Mouse (Mus musculus) forebrain, postnatal 0 days (tissue): ENCODE data around the gene Cpsf4l. TPM values are rescaled to one million over a fixed set of nuclear protein-coding genes. Genes with fewer than 3 reads are reported as not detected.

Experiments used
- ATAC-seq: fragments of 200-750 bp; cut with Nextera tagmentation; 2 replicates; pipeline ENCODE4 v1.8.0; 2017; ENCODE audit warnings: mild to moderate bottlenecking, moderate library complexity
- DNase-seq: peaks from one replicate; pipeline ENCODE4 v3.0.0-alpha.2; 2015
- H3K27ac ChIP-seq: fragments of 300-500 bp; sonication (generic); 2 replicates; pipeline ENCODE4 v1.5.1; 2014; ENCODE audit warnings: low read depth, mild to moderate bottlenecking, antibody characterized with exemption, low read length, moderate library complexity, mixed read lengths
- H3K27me3 ChIP-seq: fragments of 300-500 bp; sonication (generic); 2 replicates; pipeline ENCODE4 v1.6.1; 2014; ENCODE audit warnings: mild to moderate bottlenecking, low read length, mixed read lengths; ENCODE audit not compliant: insufficient read depth
- H3K36me3 ChIP-seq: fragments of 300-500 bp; sonication (generic); 2 replicates; pipeline ENCODE4 v1.6.1; 2014; ENCODE audit warnings: mild to moderate bottlenecking, moderate library complexity; ENCODE audit not compliant: insufficient read depth
- H3K4me1 ChIP-seq: fragments of 300-500 bp; sonication (generic); 2 replicates; pipeline ENCODE4 v1.6.1; 2014; ENCODE audit warnings: antibody characterized with exemption; ENCODE audit not compliant: insufficient read depth
- H3K4me2 ChIP-seq: fragments of 300-500 bp; sonication (generic); 2 replicates; pipeline ENCODE4 v1.6.1; 2014; ENCODE audit warnings: low read depth, mild to moderate bottlenecking, moderate library complexity
- H3K4me3 ChIP-seq: fragments of 300-500 bp; sonication (generic); 2 replicates; pipeline ENCODE4 v1.5.1; 2014; ENCODE audit warnings: low read depth, low read length, mixed read lengths
- H3K9ac ChIP-seq: fragments of 300-500 bp; sonication (generic); 2 replicates; pipeline ENCODE4 v1.6.1; 2014; ENCODE audit warnings: mild to moderate bottlenecking
- H3K9me3 ChIP-seq: fragments of 300-500 bp; sonication (generic); 2 replicates; pipeline ENCODE4 v1.6.1; 2016; ENCODE audit warnings: low read length
- CTCF ChIP-seq: sonication (generic); IDR thresholded peaks from 2 replicates; pipeline ENCODE4 v1.5.1; 2016; ENCODE audit warnings: antibody characterized with exemption, control low read depth, low read depth
- WGBS: fragments of 180-500 bp; shearing (Covaris S2); extraction: QIAGEN DNeasy Blood & Tissue Kit; methylation state at CpG from one replicate; pipeline ENCODE4 v1.1.7; 2014; 5-methylcytosine and 5-hydroxymethylcytosine counted together
- polyA plus RNA-seq: library from polyadenylated mRNA; unstranded; fragments of >200 nt; fragmentation: Nextera tagmentation; extraction: Ambion mirVana; gene quantifications from 2 replicates; pipeline ENCODE4 v1.2.1, GENCODE M21; 2015
- total RNA-seq: library from RNA; depleted of rRNA; stranded (reverse); fragments of >200 nt; gene quantifications from 2 replicates; pipeline ENCODE4 v1.2.3, GENCODE M21; 2014

Gene Cpsf4l
- total and polyA plus RNA-seq, 2 experiments from 2014 or later = 0.30 TPM; not detected in 1

GRCm38 (mm10) chr11:113726994-113727888 is 17.4 kb upstream of the Cpsf4l start:
- TF ChIP-seq CTCF = no peak
- Histone ChIP-seq H3K4me2 (no peak overlapping the region), H3K27me3 (no peaks in the 10 kb centered on the region), H3K36me3 (peaks cover 33% of the 10 kb centered on the region), H3K9me3 (no peaks in the 10 kb centered on the region), H3K27ac (no peak overlapping the region), H3K9ac (no peak overlapping the region), H3K4me1 (peaks cover 5% of the 10 kb centered on the region; the same call in 1 of the 2 replicates), H3K4me3 (no peak overlapping the region)
- DNase-seq = no peak
- WGBS = 55% methylated on average over 14 of the region's 14 CpGs
- no peak for ATAC-seq

GRCm38 (mm10) chr11:113725235-113726048 is 15.6 kb upstream of the Cpsf4l start:
- peak; percentile 49 for DNase-seq
- peak; percentile 38; the same call in 1 of the 2 replicates for ATAC-seq

GRCm38 (mm10) chr11:113722405-113723090 is 12.7 kb upstream of the Cpsf4l start:
- Histone ChIP-seq H3K36me3 (peaks cover 12% of the 10 kb centered on the region; the same call in 1 of the 2 replicates), H3K27ac (no peak overlapping the region), H3K4me1 (peaks cover 5% of the 10 kb centered on the region; the same call in 1 of the 2 replicates), H3K27me3 (no peaks in the 10 kb centered on the region), H3K9ac (no peak overlapping the region), H3K4me3 (no peak overlapping the region), H3K9me3 (no peaks in the 10 kb centered on the region), H3K4me2 (no peak overlapping the region)
- WGBS = 63% methylated on average over 14 of the region's 14 CpGs
- ATAC-seq (peak; percentile 59), DNase-seq (peak; percentile 63)
- no peak for TF ChIP-seq CTCF

More at GRCm38 (mm10) chr11:113725235-113726048, 15.6 kb upstream of the Cpsf4l start:
- peaks cover 5% of the 10 kb centered on the region; the same call in 1 of the 2 replicates for H3K4me1 ChIP-seq
- no peak overlapping the region for H3K9ac ChIP-seq
- no peaks in the 10 kb centered on the region for H3K9me3 ChIP-seq
- no peak overlapping the region for H3K4me2 ChIP-seq
- no peak for TF ChIP-seq CTCF
- no peak overlapping the region for H3K4me3 ChIP-seq
- no peaks in the 10 kb centered on the region for H3K27me3 ChIP-seq
- 53% methylated on average over 4 of the region's 4 CpGs for WGBS
- H3K27ac ChIP-seq = no peak overlapping the region
- H3K36me3 ChIP-seq = peaks cover 33% of the 10 kb centered on the region

- Histone ChIP-seq H3K9ac (no peak overlapping the region), H3K27ac (no peak overlapping the region), H3K4me3 (no peak overlapping the region), H3K9me3 (no peaks in the 10 kb centered on the region), H3K4me2 (no peak overlapping the region), H3K4me1 (no peaks in the 10 kb centered on the region), H3K27me3 (no peaks in the 10 kb centered on the region), H3K36me3 (no peaks in the 10 kb centered on the region)
- no peak for DNase-seq
- no peak for TF ChIP-seq CTCF
- 74% methylated on average over 16 of the region's 16 CpGs for WGBS
- ATAC-seq = no peak
Measured at GRCm38 (mm10) chr11:113717767-113718424, 8.1 kb upstream of the Cpsf4l start.

- H3K27ac ChIP-seq = no peak overlapping the region
- H3K9ac ChIP-seq = no peak overlapping the region
- H3K4me3 ChIP-seq = no peak overlapping the region
- 93% methylated on average over 2 of the region's 2 CpGs for WGBS
- no peak for DNase-seq
- no peak for TF ChIP-seq CTCF
- H3K27me3 ChIP-seq = no peaks in the 10 kb centered on the region
- no peak overlapping the region for H3K4me2 ChIP-seq
- H3K9me3 ChIP-seq = no peaks in the 10 kb centered on the region
- no peak for ATAC-seq
- no peaks in the 10 kb centered on the region for H3K36me3 ChIP-seq
- H3K4me1 ChIP-seq = no peaks in the 10 kb centered on the region
Measured at GRCm38 (mm10) chr11:113716132-113716531, 6.3 kb upstream of the Cpsf4l start.

GRCm38 (mm10) chr11:113715078-113715674 is 5.4 kb upstream of the Cpsf4l start:
- no peak overlapping the region for H3K27ac ChIP-seq
- 76% methylated on average over 7 of the region's 7 CpGs for WGBS
- no peak for ATAC-seq
- no peak overlapping the region for H3K9ac ChIP-seq
- no peak for DNase-seq
- H3K4me3 ChIP-seq = no peak overlapping the region
- H3K9me3 ChIP-seq = no peaks in the 10 kb centered on the region
- no peak overlapping the region for H3K4me2 ChIP-seq
- no peaks in the 10 kb centered on the region for H3K36me3 ChIP-seq
- TF ChIP-seq CTCF = no peak; the same call in 1 of the 2 replicates
- H3K4me1 ChIP-seq = peaks cover 6% of the 10 kb centered on the region; the same call in 1 of the 2 replicates
- no peaks in the 10 kb centered on the region for H3K27me3 ChIP-seq
